Mouse (Mus musculus) cerebellum, adult 18-20 months (tissue): ENCODE measurements around the gene Cacna1c.

Experiments
- DNase-seq, 2 experiments: peaks; one replicate each; pipeline ENCODE4 v3.0.0; 2021

Gene Cacna1c

DNA sequence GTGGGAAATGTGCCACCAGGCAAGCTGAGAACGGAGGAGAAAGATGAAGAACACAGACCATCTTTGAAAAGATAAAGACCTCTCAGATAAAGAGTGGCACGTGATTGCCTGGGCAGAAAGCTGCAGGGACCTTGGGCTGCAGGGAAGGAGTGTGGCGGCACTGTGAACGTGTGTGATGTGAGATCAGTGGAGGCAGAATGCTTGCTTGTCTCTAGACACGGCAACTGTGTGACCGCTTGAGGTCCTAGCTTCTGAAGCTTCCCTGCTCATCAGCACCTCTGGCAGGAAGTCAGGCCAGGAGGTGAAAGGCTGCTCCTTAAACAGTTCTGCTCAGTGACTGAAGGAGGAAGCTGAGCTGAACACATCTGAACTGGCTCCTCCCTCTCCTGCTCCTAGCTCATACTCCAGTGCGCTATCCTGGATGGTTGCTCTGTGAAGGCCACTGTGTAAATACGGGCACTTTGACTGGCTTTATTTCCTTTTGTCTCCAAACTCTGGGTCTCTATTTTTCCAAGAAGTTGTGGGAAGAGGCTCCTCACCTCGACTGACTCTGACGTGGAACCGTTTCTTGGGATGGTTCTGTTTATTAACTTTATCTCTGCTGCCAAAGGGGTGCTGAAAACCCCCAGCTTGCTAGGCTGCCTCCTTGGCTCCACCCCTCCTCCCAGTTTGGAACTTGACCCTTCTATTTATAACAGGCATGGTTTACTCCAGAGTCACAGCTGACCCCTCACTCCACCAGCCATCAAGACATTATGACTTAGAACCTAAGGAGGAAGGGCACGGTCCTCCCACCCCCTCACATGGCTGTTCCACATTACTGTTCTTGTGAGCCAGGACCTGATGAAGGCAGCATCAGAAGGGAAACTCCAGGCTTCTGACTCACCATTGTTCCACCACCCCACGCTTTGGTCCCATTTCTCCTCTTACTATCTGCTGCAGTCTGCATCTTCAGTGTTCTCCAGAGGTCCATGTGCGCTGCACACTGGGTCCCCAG is 357.0 kb downstream of the Cacna1c start:
- DNase-seq = no peak

DNA sequence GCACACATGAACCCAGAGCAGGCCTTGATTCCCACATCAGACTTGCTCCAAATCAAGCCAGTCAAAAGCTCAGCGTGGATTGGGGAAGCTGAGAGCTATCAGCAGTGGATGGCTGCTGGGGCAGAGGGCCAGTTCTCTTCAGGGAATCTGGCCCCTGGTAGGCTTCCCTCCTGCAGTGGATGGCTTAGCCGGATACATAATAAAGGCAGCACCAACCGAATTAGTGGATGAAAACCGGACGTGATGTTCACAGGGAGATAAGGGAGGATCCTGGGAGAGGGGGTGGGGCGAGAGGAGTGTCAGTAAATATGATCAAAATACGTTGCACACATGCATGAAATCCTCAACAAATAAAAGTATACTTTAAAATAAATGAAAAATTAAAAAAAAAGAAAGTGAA is 359.5 kb downstream of the Cacna1c start:
- peak in 1 of 2 experiments; percentile 25 for DNase-seq

DNA sequence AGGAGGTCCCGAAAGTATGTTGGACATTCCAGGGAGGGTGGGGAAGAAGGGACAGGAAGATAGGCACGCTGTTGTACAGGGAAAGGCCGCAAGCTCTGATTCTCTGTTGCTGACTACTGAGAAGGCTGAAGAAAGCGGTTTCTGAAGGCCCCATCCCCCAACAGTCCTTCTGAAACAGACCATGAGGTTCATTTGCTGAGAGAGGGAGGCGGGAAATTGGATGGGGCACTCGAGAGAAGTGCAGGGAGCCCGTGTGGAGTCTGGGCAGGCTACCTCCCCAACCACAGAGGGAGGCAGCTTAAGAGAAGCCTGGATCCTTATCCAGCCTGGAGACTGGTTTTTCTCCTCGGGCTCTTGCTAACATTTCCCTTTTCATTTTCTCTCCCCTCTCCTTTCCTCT is 362.2 kb downstream of the Cacna1c start:
- peak in 1 of 2 experiments; percentile 53 for DNase-seq

DNA sequence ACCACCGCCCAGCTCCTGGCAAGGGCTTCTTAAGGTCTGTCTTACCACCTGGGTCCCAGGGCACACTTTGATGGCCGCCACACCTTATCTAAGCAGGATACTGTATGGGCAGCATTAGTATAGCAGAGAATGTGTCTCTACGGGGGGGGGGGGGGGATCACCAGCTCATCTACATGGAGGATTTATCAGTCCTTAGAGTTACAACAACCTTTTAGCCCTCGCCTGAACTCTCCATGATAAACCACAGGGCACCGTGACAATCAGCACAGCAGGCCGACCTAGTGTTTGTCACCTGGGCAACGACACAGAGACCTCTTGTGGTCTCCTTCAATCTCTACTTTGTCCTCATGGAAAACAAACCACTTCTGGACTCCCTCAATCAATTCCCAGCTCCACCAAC is 363.2 kb downstream of the Cacna1c start:
- DNase-seq = no peak

DNA sequence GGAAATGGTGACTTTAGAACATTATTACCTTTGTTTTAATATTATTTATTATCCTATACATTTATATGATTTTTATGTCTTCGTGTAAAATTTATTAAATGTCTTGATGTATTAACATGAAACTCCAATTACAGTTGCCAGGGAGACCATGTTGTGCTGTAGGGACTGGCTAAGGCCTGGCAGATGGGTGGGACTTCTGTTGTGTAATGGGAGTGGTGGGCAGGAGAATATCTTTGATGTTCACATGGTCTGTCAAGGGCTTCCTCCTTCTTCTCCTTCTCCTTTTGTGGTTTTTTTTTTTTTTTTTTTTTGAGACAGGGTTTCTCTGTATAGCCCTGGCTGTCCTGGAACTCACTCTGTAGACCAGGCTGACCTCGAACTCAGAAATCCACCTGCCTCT is 363.6 kb downstream of the Cacna1c start:
- no peak for DNase-seq

DNA sequence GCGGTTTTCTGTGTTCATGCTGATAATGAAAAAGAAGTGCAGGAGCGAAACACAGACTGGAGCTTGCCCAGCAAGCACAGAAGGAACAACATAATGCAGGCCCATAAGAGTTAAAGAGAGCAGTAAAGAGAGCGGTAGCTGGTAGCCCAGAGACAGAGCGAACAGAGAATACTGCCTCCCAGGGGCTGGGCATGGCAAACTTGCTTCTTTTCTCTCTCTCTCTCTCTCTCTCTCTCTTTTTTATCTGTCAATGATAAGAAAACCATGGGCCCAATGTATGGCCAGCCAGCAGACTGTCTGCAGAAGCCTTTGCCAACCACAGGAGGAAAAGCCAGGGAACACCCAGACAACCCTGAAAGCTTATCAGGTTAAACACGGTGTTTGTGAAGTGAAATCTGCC is 365.4 kb downstream of the Cacna1c start:
- no peak for DNase-seq

DNA sequence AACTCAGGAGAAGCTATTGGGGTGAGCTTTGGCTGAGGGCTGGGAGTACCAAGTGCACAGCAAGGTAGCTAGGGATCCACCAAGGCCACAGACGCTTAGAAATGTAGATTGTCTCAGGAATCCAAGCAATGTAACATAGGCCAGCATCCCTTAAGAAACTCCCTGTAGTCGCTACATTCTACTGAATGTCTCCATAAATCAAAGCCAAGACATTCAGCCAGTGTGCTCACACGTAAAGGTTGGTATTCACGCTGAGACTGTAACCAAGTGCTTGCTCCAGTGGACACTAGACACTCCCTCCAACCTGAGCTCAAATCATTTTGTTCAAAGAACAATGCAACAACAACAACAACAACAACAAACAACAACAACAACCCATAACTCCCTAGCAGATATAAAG is 368.0 kb downstream of the Cacna1c start:
- no peak for DNase-seq

DNA sequence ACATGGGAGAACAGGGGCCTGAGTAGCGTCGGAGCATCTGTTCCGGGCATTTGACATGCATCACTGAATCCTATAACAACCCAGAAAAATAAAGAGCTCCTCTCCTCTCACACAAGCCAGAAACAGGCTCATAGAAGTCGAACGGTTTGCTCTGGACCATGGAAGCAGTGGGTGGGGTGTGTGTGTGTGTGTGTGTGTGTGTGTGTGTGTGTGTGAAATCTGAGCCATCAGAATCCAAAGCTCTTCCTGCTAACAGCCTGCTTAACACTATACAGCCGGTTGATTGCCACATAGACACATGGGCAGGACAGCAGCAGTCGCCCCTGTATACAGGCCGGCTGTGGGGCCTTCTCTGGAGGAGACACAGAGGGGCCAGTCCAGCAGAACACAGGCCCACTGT is 368.7 kb downstream of the Cacna1c start:
- no peak for DNase-seq

DNA sequence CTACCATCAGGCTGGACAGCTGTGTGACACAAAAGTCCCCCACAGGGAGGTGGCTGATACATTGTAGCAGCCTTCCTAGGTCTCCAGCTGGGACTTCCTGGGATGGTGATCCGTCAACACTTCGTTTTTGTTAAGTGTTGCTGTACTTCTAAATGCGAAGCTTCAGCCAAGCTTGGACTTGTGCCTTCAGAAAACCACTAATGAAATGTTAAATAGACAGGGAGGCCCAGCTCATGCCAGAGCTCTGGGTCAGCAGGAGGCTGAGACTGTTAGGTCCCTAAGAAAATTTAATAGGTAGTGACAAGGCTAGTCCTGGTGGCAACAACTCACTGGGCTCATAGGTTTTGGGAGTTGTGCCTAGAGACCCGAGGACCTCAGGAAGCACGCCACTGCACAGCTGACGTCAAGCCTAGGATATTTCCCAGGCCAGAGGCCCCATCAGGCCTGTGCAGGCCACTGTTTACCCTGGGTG is 370.8 kb downstream of the Cacna1c start:
- no peak for DNase-seq

DNA sequence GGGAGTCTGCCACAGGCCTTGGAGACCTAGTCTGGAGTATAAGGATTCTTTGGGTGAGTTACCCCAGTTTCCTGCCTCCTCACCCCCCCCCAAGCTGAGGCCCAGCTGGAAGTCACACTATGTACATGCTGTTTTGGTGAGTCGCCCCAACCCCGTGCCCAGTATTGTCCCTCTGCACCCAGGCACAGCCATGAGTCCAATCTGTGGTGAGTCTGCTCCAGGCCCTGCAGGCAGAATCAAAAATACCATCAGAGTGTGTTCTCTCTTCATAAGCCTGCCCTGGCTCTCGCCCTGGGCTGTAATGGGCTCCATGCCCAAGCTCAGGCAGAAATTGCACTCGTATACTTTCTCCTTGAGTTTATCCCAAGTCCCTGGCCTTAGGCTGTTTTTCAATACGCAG is 374.7 kb downstream of the Cacna1c start:
- peak; percentile 68 to 71 for DNase-seq

DNA sequence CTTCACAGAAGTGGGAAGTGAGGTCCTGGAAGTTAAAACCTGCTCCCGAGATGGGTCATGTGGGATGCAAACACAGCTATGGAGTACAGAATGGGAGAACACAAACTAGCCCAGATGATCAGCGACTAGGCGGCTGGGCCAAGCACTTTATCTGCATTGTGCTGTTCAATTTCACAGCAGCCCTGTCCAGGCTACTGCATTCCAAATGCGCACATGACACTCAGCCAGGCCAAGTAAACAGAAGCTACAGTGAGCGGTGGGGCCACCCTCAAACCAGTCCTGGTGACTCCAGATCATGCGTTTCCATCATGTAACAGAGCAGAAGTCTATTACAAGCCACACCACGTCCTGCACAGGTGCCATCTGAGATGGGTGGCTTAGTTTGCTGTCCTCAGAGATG is 376.6 kb downstream of the Cacna1c start:
- DNase-seq = peak in 1 of 2 experiments; percentile 27

DNA sequence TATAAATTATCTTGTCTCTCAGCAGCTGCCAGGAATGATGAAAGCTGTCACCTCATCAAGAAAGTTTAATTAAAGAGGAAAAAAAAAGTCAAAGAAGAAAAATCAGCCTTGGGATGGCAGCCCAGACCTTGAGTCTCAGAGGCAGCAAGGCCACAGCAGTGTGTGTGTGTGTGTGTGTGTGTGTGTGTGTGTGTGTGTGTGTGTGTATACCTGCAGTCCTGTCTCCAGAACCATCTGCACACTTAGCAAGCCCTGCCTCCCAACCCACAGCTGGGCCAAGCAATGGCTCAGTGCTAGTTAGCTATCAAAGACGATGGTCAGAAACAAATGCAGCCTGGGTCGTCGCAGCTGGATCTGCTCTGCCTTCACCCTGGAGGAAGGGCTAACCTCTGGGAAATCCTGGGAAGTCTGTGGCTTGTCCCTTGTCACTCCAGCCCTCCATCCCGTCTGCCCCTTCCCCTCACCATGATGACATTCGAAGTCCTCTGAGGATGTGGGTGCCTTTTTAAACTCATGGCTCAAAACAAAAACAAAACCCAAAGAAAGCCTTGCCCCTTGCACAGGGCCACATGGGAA is 378.2 kb downstream of the Cacna1c start:
- DNase-seq = no peak

DNA sequence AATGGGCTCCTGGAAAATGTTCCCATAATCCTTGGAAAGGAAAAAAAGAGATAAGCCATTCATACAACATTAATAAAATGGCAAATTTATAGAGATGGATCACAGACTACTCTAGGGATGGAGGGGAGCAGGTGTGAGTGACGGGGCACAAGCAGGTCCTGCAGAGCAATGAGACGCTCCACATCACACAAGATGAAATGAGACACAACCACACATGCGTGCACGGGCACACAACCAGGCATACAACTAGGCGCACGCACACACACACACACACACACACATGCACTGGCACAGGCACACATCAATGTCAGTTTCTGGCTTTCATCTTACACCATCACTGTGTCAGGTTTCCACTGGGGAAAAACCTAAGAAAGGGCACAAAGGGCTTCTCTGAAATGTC is 380.0 kb downstream of the Cacna1c start:
- DNase-seq = no peak

DNA sequence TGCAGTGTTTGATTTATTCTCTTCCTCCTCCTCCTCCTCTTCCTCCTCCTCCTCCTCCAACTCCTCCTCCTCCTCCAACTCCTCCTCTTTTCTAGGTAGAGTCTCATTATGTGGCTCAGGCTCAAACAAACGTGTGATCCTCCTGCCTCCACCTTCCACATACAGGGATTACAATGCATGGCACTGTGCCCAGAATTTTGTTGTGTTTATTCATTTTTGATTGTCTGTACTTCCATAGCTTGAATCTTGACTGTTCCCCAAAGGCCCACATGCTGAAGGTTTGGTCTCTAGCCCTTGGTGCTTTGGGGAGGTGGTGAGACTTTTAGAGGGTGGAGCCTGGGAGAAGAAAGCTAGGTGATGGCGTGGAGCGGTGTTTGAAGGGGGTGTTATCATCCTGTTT is 383.7 kb downstream of the Cacna1c start:
- DNase-seq = no peak

DNA sequence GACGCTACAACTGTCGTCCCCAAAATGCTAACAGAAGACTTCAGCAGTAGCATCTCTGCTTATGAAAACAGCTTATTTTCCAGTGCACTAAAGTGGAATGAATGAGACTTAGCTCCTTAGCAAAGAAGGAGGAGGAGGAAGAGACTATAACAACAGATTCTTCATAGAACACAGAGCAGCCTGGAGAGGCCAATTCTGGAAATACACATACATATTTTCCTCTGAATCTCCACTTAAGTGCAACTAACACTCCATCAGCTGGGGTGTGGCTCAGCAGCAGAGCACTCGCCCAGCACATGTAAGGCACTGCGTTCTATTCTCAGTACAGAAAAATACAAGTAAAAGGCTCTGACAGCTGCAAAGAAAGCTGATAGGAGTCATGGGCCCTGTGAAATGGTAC is 384.2 kb downstream of the Cacna1c start:
- DNase-seq = no peak

DNA sequence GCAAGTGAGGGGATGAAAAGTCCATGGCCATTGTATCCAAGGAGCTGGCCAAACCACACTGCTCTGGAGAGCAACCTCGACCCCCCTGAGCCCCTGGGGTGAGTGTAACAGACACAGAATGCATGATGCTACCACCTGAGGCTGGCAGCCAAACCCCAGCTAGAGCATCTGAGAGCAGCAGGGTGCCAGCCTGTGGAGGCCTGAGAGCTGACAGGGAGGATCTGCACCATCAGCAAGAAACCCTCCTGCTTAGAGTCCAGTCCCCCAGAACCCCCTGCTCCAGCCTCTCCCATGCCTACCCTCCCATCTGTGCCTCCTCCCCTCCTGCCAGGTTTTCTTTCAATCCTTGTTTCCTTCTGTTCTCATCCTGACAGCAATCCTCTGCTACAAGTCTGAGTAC is 385.4 kb downstream of the Cacna1c start:
- DNase-seq = peak; percentile 44 to 46

DNA sequence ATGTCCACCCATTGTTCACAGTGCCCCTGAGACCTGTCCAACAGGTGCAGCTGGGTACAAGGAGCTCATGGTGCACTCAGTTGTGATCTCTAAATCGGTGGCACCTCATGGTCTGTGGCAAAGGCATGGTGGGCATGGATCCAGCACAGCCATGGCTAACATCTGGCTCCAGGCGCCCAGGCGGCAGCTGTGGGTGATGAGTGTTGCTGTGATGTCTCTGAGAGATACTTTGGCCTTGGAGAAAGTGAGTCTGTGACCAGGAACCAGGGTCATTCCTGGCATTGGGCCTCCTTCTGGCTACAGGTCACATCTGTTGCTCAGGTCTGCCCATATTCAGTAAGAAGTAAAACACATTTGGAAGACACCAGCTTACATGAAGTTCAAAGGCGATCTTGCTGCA is 391.1 kb downstream of the Cacna1c start:
- no peak for DNase-seq

DNA sequence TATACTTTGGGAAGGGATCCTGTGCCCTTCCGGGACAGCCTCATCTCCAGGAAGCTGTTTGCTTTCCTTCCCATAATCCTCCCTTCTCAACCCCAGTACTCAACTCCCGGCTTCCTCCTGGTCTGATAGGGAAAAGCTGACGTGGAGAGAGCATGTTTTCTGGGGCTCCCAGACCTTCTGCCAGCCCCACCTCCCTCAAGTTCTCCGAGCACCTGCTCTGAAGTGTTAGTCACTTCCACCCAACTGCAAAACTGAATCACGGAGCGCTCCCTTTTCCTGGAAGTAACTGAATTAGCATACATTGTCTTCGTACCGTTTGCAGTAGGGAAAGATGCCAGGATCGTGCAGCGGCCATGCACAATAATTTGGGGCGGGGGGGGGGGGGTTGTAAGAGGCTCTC is 393.9 kb downstream of the Cacna1c start:
- peak in 1 of 2 experiments; percentile 24 for DNase-seq

DNA sequence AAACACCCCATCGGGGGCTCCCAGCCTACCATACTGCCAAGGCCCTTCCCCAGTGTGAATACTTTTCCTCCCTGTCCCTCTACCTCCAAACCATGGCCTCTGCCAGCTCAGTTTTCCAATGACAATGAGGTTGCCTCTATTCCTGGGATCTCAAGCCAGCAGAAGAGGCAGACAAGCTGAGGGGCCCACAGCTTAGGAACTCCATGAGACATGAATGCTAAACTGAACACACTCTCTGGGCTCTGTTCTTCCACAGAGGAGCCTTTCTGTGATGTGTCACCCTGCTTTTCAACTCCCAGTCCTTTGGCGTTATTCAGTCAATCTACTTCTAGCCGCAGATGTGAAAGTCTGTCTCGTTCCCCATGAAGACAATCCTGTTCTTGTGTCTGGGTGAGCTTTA is 399.8 kb downstream of the Cacna1c start:
- DNase-seq = no peak

DNA sequence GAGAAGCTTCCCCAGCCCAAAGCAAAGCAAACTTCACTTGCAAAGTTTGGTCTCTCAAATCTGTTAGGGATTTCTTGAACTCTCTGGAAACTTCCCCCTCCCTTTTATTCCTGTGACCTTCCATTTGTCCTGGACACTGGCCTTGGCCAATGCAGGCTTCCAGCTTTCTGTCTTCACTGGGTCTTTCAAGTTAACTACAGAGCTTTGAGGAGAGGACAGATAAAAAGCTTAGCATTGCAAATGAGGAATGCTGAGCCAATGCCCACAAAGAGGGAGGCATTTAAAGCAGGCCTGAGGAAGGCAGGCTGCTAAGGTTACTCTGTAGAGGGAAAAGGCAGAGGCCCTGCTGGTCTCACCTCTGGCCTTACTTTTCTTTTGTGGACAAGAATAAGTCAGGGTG is 400.5 kb downstream of the Cacna1c start:
- DNase-seq = no peak

DNA sequence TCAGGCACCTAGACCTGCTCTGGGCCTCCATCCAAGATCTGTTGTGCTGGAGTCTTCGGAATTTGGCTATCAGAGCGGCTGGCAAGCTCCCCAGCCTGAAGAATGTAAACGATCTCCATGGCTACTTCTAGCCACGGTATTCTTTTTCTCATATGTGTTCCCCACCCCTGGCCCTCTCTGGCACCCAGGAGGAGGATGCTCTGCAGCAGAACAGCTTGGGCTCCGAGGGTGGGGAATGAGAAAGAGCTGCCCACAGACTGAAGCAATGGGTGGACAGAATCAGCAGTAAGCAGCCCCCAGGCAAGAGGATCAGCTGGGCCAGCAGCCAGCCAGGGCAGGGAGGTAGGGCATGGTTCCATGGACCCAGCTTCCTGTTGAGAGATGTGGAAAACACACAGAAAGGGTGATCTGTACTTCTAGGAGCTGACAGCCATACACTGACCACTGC is 404.3 kb downstream of the Cacna1c start:
- peak; percentile 87 for DNase-seq

DNA sequence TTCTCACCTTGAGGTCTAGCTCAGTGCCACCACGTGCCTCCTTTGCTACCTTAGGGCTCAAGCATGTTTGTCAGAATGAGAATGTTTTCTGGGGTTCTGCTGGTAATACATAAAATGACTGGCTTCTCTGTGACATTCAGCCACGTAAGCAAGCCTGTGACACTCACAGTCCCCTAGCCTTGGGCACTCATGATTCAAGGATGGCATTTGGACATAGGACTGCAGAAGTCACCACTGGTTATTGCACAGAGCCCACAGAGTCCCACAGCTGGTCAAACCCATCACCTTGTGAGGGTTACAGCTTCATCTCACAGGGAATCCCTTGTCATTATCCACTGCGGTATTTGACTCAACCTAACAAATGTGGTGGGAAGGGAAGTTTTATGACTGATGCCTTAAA is 408.3 kb downstream of the Cacna1c start:
- DNase-seq = no peak

DNA sequence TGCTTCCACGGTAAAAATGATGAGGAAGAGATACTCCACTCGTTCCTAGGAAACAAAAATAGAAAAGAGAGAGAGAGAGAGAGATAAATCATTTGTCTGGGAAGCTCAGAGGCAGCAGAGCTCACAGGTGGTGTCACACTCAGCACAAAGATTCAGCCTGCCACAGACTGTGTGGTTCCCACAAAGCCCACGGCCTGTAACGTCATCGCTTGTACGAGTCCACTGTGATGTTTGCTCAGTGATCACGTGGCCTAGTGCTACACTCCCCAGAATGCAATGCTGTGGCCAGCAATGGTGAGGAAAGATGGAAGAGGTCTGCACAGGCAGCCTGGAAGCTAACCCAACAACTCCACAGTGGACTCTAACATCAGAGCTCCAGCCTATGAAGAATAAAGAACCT is 415.9 kb downstream of the Cacna1c start:
- DNase-seq = no peak

DNA sequence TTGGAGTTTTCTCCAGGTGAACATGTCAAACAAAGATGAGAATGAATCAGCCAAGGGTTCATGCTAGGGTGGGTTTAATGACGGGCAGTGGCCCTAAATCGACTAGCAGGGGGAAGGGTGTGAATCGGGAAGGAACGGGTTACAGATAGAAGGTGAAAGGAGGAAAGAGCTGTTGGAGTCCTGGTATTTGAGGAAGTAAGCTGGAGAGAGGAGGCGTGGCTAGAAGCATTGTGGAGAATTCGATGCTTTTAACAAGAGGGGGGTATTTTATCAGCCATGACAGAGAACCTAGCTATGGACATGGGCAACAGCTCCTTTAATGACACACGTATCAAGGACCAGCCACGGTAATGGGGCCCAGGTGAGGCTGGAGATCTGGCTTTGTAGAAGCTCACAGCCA is 417.0 kb downstream of the Cacna1c start:
- no peak for DNase-seq
